Mouse (Mus musculus): ENCODE data around the gene Ptgfrn. TPM values are rescaled to one million over a fixed set of nuclear protein-coding genes. Genes with fewer than 3 reads are reported as not detected.

Gene Ptgfrn
- polyA plus RNA-seq (2012), result not detected in 2 replicates

DNA sequence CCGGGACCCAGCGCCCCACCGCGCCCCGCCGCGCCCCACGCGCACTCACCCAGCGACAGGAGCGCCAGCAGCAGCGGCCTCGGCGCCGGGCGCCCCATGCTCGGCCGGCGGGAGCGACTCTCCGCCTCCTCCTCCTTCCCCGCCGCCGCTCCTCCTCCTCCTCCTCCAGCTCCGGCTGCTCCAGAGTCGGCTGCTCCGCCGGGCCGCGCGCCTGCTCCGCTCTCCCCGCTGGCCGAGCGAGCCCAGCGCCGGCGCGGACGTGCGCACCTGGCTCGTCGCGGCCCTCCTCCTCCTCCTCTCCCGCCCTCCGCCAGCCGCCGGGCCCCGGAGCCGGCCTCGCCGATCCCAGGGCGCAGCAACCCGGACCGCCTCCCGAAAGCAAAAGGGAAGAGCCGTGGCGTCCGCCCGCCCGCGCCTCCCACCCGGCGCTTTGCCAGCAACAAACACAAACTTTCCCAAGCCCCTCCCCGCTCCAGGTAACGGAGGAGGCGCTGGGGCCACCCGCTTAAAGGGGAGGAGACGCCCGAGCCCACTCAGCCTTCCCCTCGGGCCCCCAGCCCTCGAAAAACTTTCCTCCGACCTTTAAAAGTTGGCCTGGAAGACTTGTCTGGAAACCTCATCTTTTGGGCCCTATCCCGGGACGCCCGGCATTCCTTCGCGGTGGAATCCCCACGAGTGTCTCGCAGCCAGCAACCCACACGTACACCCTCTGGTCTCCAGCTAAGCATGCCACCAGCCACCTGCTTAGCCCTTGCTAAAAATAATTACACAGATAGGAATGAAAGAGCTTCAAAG is at the start of gene Ptgfrn:
Gene Ptgfrn (minus strand): TSS at position 236 of the 795 bp plus-strand sequence.
- no peak for TF ChIP-seq GATA1 (IDR thresholded peaks at IDR 0.05; ENCODE audit: low read length)

DNA sequence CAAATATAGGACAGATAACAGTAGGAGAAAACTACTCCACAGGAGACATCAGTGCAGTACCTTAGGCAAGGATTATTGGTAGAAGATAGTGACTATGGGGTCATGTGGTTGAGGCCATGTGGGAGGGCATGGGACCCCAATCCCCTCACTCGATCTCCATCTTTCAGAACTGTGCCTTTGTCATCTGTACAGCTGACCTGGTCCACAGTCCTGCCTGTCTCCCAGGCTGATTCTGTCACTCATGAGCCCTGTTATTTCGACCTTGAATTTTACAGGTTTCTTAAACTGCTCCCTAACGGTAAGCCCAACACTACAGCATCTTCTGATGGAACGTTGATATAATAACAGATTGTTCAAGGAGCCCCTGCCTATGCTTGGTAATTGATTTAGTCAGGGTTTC is 49.6 kb upstream of the Ptgfrn start:
- no peak for TF ChIP-seq GATA1 (IDR thresholded peaks at IDR 0.05; ENCODE audit: low read length)

DNA sequence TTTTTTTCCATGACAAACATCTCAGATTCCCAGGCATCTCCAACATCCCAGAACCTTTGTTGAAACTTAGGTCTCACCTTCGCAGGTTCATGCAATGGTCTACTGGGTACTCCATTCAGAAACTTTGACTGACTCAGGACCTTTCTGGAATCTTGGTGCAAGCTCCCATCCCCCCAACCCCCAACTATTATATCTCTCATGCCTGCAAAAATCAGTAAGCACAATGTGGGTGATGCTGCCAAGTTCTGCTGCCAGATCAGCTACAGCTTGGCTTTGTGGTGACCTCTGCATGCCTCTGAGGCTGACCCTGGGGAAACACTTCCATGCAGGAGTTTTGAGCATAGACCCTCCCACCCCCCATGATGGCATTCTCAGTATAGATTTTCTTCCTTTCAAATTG is 44.0 kb upstream of the Ptgfrn start:
- TF ChIP-seq GATA1 (IDR thresholded peaks at IDR 0.05; ENCODE audit: low read length), result no peak

DNA sequence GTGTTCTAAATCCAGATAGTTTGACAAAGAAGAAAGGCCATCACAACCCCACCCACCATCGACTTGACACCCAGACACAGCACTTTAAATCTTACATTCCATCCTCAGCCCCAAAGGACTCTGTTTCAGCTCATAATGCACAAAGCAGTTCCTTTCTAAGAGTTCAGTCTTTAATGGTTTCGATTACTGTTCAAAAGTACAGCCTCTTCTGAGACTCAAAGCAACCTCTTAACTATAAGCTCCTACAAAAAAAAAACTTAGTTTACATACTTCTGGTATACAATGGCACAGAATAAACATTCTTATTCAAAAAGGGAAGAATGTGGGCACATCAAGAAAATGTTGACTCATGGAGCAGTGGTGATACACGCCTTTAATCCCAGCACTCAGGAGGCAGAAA is 43.3 kb upstream of the Ptgfrn start:
- TF ChIP-seq GATA1 (IDR thresholded peaks at IDR 0.05; ENCODE audit: low read length), result no peak

DNA sequence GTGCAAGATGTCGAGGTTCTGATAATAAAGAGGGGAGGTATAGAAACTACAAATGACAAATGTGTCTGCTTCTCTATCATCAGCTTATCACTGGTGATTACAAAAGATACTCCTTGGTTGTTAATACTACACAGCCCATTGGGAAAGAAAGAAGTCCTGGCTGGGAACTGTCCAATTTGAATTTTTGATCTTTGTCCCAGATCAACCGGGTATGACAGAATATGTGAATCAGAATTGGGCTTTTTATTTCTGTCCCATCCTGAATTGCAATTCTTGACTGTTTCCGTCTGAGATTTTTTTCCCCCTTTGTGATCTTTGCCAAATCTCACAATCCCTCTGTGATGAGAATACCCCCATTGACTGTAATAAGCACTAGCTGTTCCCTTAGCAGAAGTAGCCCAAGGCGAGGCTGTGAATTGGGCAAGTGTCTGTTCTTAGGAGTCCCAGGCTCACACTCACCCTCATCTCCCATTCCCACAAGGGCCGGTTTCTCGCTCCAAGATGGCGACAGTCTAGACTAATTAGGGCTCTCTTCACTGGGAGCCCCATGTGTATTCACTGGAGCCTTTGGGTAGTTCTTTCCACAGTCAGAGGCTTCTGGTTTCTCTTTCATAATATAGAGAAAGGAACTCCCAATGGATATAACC is 36.2 kb upstream of the Ptgfrn start:
- TF ChIP-seq GATA1 (IDR thresholded peaks at IDR 0.05; ENCODE audit: low read length), result no peak

DNA sequence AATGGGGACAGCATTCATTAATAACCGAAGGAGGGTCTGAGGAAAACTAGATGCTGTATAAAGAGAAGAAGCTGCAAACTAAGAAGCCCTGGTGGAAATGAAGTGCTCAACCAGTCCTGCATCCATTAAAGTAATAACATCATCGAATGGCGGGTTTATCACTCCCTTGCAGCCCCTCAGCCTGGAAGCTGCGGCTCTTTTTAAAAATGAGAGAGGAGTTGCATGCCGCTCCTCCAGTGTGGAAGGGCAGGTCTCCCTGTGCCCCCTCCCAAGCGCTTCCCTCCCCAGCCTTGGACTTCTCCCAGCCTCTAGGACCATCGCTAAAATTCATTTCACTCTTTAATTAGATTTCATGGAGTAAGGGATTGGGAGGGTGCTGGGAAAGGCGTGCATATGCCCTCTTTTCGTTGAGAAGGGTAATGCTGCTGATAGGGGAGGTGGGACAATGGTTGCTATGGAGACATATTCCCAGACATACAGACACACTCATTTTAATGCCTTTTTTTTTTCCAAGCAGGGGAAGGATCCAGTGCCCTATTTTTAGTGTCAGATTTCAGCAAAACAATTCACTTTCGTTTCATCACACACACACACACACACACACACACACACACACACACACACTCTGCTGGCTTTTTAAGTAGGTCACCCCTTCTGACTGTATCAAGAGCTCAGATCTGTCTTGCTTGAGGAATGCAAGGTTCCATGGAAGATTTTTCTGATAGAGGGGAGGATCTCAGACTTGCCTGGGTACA is 35.4 kb upstream of the Ptgfrn start:
- no peak for TF ChIP-seq GATA1 (IDR thresholded peaks at IDR 0.05; ENCODE audit: low read length)

DNA sequence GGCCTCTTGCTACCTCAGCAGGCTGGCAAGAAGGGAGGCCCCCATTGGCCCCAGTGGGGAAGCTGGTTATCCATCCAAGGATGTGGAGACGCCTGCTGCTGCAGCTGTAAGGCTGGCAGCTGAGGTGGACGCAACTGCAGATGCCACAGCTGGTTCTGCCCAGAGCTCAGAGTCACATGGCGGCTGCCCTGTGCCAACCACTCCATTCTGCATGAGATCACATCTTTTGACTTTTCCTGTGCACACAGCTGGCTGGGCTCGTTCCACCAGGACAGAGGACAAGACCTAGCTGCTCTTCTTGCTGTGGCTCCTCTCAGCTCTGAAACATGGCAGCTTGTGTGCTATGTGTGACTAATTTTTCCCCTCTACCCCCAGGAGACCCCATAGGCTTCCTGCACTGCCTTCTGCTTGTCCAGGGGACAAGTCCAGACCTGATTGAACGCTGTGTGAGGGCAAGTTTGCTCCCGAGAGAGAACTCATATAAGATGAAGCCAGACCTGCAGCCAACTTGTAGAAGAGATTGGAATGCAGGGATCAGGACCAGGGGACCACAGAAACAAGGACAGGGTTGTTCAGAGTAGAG is 34.4 kb upstream of the Ptgfrn start:
- TF ChIP-seq GATA1 (IDR thresholded peaks at IDR 0.05; ENCODE audit: low read length), result no peak

DNA sequence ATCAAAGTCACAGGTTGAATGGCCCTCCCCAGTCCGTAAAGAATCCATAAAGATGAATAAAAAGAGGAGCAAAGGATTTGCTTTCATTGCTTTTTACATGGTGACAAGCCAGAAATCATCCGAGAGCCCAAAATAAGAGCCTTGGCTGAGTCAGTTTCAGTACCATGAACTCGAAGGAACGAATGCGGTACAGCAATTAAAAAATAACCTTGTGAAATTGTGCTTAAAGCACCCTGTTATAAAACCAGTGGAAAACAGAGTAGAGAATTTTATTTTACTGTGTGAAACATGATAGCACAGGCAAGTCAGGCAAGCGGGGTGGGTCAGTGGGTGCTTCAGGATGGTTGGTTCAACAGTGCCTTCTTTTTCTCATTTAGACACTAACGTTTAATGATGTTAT is 33.4 kb upstream of the Ptgfrn start:
- no peak for TF ChIP-seq GATA1 (IDR thresholded peaks at IDR 0.05; ENCODE audit: low read length)

DNA sequence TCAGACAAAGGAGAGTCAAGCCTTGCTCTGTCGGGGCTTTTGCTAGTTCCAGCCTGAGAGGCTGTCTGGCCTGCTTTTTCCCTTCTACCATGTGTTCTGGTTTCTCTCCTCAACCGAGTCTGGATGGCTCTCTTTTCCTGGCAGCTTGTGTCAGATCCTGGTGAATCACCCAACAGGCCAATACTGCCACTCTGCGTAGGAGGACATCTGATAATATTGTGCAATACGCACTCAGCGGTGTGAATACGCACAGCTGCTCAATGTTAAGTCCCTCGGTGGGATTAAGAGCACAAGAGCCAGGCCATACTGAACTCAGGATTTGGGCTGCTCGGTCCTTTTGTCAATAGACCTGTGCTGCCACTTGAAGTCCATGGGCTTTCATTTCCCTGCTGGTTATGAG is 31.8 kb upstream of the Ptgfrn start:
- no peak for TF ChIP-seq GATA1 (IDR thresholded peaks at IDR 0.05; ENCODE audit: low read length)

DNA sequence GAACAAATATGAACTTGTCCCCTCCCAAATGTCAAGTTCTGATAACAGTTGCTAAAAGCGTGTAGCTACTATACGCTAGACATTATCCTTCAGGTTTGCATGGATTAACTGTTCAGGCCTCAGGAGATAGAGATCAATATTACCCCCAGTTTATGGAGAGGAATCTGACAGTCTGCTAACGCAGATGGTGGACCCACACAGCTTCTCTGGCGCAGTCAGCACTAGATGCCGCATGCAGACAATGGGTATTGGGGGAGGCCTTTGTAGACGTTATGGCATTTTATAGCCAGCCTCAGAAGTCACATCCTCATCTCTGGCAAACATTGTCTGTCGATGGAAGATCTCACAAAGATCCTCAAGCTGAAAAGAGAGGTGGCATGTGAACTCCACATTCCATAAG is 29.9 kb upstream of the Ptgfrn start:
- TF ChIP-seq GATA1 (IDR thresholded peaks at IDR 0.05; ENCODE audit: low read length), result no peak

DNA sequence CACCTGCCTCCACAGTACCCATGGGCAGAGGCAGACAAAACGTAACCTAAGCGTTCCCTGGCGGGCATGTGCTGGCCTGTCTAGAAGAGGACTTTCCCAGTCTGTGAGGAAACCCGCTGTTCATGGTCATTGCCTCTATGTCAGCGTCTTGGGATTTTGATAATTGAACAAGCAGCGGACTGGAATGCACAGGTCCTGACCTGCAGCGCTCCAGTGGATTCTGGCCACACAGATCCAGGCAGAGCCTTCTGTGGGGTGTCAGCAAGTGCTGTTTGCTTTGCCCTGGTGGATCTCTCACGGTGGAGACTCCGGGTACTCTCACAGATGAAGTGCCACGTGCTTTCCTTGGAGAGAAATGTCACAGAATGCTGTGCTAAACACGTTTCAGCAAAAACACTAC is 26.4 kb upstream of the Ptgfrn start:
- TF ChIP-seq GATA1 (IDR thresholded peaks at IDR 0.05; ENCODE audit: low read length), result no peak

DNA sequence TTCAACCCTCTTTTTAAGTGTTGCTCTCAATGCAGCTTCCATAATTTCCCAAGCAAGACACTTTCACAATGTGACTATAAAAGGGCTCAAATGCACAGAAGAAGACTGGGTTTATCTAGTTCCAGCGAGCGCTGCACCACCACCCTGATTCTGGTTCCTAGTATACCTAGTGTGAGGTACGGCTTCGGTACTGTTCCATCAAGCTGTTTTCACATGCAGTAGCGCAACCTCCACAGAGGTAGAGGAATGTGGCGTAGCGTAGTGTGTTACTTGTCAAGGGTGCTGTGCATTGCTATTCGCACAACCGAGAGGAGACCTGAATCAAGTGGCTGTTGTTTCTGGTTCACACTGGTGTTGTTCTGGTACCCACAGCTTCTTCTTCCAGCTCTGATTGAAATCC is 24.8 kb upstream of the Ptgfrn start:
- TF ChIP-seq GATA1 (IDR thresholded peaks at IDR 0.05; ENCODE audit: low read length), result no peak

DNA sequence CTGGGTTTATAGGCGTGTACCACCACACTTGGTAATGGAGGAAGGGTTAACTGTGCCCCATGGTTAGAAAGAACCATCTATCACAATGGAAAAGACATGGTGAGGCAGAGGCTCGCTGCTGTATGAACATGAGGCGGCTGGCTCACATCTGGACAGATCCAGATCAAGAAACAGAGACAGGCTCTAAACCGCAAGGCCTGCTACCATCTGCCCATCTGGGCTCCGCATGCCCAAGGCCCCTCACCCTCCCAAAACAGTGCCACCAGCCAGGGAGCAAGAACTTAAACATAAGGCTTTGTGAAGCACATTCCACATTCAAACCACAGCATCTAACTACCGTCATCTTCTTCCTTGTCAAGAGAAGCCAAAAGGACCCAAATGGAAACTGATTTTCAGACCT is 22.9 kb upstream of the Ptgfrn start:
- TF ChIP-seq GATA1 (IDR thresholded peaks at IDR 0.05; ENCODE audit: low read length), result no peak

DNA sequence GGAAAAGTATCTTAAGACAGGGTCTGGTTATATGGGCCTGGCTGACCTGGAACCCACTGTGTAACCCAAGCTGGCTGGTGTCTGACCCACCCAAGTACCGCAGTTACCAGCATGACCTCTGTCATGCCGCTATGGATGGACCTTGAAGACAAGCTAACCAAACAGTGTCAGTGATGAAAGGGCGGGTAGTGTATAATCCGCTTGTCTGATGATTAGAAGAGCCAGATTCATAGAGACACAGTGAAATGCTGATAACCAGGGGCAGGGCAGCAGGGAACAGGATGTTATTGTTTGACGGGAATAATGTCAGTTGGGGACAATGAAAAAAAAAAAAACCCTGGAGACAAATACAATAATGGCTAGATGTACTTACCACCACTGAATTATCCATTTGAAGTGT is 21.7 kb upstream of the Ptgfrn start:
- no peak for TF ChIP-seq GATA1 (IDR thresholded peaks at IDR 0.05; ENCODE audit: low read length)

DNA sequence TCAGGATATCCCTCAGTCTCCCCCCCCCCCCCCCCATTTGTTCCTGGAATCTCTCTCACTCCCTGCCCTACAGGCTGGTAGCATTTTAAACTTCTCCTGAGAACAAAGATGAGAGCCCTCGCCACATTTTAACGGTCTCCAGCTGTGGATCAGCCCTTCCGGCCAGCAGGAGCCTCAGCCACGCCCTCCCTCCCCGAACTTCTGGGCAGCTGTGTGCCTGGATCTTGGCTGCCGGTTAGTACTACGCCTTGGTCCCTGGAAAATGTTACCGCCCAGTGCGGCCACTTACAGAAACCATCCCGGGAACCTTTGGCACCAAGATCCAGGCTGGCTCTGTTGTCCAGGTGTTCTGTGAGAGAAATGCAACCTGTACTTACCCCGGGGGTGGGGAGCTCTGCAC is 20.4 kb upstream of the Ptgfrn start:
- no peak for TF ChIP-seq GATA1 (IDR thresholded peaks at IDR 0.05; ENCODE audit: low read length)

DNA sequence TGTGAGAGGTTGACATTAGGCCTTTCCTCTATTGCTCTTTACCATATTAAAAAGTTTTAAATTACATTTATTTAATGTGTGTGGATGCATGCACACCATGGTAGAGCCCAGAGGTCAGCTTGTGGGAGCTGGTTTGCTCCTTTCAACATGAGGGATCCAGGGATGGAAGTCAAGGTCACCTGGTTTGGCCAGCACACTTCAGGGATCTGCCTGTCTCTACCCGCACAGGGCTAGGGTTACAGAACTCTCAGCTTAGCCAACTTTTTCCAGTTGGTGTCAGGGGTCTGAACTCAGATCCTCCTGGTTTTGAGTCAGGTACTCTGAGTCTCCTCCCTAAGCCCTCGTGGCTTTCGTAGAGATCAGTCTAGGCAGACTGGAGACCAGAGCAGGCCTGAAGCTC is 19.5 kb upstream of the Ptgfrn start:
- no peak for TF ChIP-seq GATA1 (IDR thresholded peaks at IDR 0.05; ENCODE audit: low read length)

Data from G1E-ER4 (cell line).